16 mouse cellular contexts compared by ENCODE assay signal in the genomic region with DNA sequence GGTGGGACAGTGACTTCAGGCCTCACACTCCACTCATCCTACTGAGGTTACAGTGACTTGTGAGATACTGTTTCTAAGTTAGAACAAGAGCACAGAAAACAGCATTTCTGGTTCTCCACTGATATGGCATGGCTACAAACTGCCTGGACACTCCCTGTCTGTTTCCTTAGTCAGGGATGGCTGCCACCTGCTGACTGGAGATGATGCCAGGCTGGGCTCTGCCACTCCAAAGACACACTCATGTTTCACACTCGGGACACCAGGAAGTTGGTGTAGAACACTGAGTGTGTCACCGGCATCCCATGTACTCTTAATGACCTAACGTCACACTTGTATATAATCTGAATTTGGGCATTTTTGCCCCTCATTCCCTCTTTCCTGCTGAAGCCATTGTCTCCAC. TPM values are rescaled to one million over a fixed set of nuclear protein-coding genes. Genes with fewer than 3 reads are reported as not detected.
DNase-seq lines count a peak whose midpoint lies in the region; ATAC-seq and TF ChIP-seq lines count a peak whose summit lies in the region.
"Had no signal": no experiment of that assay in that cellular context is flagged by ENCODE, and none has a peak within 500 bp of the region (broad histone marks: within the 10 kb centered on the region; RNA-seq: fewer than 3 reads in every experiment).

No protein-coding gene starts in this region.

- no peak for DNase-seq in heart, postnatal 10 days
- DNase-seq in kidney, postnatal 14 days, result no peak
- DNase-seq in midbrain, postnatal 0 days (ENCODE audit: low spot score), result no peak
- DNase-seq in midbrain, embryonic 11.5 days (ENCODE audit: low spot score, missing footprints), result no peak
- DNase-seq in urinary bladder, postnatal 4 days (ENCODE audit: low spot score in 2 of 2), result no peak
- DNase-seq: embryo, embryonic 11 days; heart, postnatal 36 days; lung, postnatal 4 days; right cerebral cortex, postnatal 14 days; thymus, postnatal 14 days had no signal

- no peak overlapping the region for H3K4me2 ChIP-seq in heart, embryonic 13.5 days
- no peak overlapping the region for H3K4me2 ChIP-seq in kidney, embryonic 16.5 days (replicated peaks; ENCODE audit: low read depth, low read length)
- H3K4me2 ChIP-seq in midbrain, postnatal 0 days (ENCODE audit: low read depth, low read length, poor library complexity, severe bottlenecking), result no peak overlapping the region
- H3K4me2 ChIP-seq in midbrain, embryonic 11.5 days, result no peak overlapping the region
- H3K4me2 ChIP-seq: embryonic facial prominence, embryonic 15.5 days; limb, embryonic 13.5 days had no signal

- WGBS in heart, embryonic 13.5 days, result 74% methylated on average over 3 of the region's 3 CpGs
- WGBS in kidney, embryonic 16.5 days, result 68% methylated on average over 3 of the region's 3 CpGs
- 80% methylated on average over 3 of the region's 3 CpGs for WGBS in midbrain, postnatal 0 days
- 78% methylated on average over 3 of the region's 3 CpGs for WGBS in midbrain, embryonic 11.5 days

- no peak overlapping the region for H3K4me3 ChIP-seq in heart, embryonic 13.5 days
- no peak overlapping the region for H3K4me3 ChIP-seq in kidney, embryonic 16.5 days (ENCODE audit: low read length)
- H3K4me3 ChIP-seq in midbrain, postnatal 0 days (ENCODE audit: low read depth, low read length), result no peak overlapping the region
- H3K4me3 ChIP-seq in midbrain, embryonic 11.5 days (ENCODE audit: low read depth, low read length), result no peak overlapping the region
- H3K4me3 ChIP-seq: embryonic facial prominence, embryonic 15.5 days; limb, embryonic 13.5 days; midbrain, embryonic 10.5 days had no signal

- H3K27me3 ChIP-seq in heart, embryonic 13.5 days (replicated peaks), result no peaks in the 10 kb centered on the region
- H3K27me3 ChIP-seq in kidney, embryonic 16.5 days (ENCODE audit: insufficient read depth, low read length), result no peaks in the 10 kb centered on the region
- no peaks in the 10 kb centered on the region for H3K27me3 ChIP-seq in midbrain, postnatal 0 days (ENCODE audit: insufficient read depth, low read length)
- H3K27me3 ChIP-seq in midbrain, embryonic 11.5 days (ENCODE audit: control insufficient read depth, insufficient read depth, low read length), result no peaks in the 10 kb centered on the region
- H3K27me3 ChIP-seq: embryonic facial prominence, embryonic 15.5 days had no signal

- no peak overlapping the region for H3K9ac ChIP-seq in heart, embryonic 13.5 days
- H3K9ac ChIP-seq in kidney, embryonic 16.5 days (replicated peaks; ENCODE audit: low read length), result no peak overlapping the region
- H3K9ac ChIP-seq in midbrain, postnatal 0 days (replicated peaks; ENCODE audit: low read length, poor library complexity, severe bottlenecking), result no peak overlapping the region
- no peak overlapping the region for H3K9ac ChIP-seq in midbrain, embryonic 11.5 days (ENCODE audit: low read length)
- H3K9ac ChIP-seq: embryonic facial prominence, embryonic 15.5 days; limb, embryonic 13.5 days; liver, embryonic 14.5 days had no signal

- H3K9me3 ChIP-seq in heart, embryonic 13.5 days, result no peaks in the 10 kb centered on the region
- H3K9me3 ChIP-seq in kidney, embryonic 16.5 days (ENCODE audit: low read length), result no peaks in the 10 kb centered on the region
- no peaks in the 10 kb centered on the region for H3K9me3 ChIP-seq in midbrain, postnatal 0 days (ENCODE audit: low read length)
- H3K9me3 ChIP-seq in midbrain, embryonic 11.5 days (ENCODE audit: control insufficient read depth, low read length), result no peaks in the 10 kb centered on the region
- H3K9me3 ChIP-seq: embryonic facial prominence, embryonic 15.5 days; limb, embryonic 13.5 days; midbrain, embryonic 10.5 days had no signal

- intact Hi-C loops in heart, postnatal 10 days (cut with DNase I), result no loop called here

- peaks cover 93% of the 10 kb centered on the region for H3K4me1 ChIP-seq in heart, embryonic 13.5 days
- H3K4me1 ChIP-seq in kidney, embryonic 16.5 days (ENCODE audit: insufficient read depth, low read length), result peaks cover 57% of the 10 kb centered on the region
- H3K4me1 ChIP-seq in midbrain, postnatal 0 days (ENCODE audit: insufficient read depth, low read length), result no peaks in the 10 kb centered on the region
- H3K4me1 ChIP-seq in midbrain, embryonic 11.5 days (ENCODE audit: control insufficient read depth, insufficient read depth, low read length), result peaks cover 5% of the 10 kb centered on the region; the same call in 1 of the 2 replicates

- no peak for ATAC-seq in heart, embryonic 13.5 days (ENCODE audit: extremely low read depth, insufficient number of reproducible peaks, low FRiP score, low TSS enrichment)
- no peak for ATAC-seq in kidney, embryonic 16.5 days (ENCODE audit: low FRiP score, low TSS enrichment)
- ATAC-seq in midbrain, postnatal 0 days (ENCODE audit: low FRiP score), result no peak
- no peak for ATAC-seq in midbrain, embryonic 11.5 days (ENCODE audit: low FRiP score)

- no peaks in the 10 kb centered on the region for H3K36me3 ChIP-seq in heart, embryonic 13.5 days
- no peaks in the 10 kb centered on the region for H3K36me3 ChIP-seq in kidney, embryonic 16.5 days (ENCODE audit: insufficient read depth, low read length)
- H3K36me3 ChIP-seq in midbrain, postnatal 0 days (ENCODE audit: insufficient read depth, low read length), result no peaks in the 10 kb centered on the region
- no peaks in the 10 kb centered on the region for H3K36me3 ChIP-seq in midbrain, embryonic 11.5 days (ENCODE audit: control insufficient read depth, insufficient read depth, low read length)
- H3K36me3 ChIP-seq: embryonic facial prominence, embryonic 15.5 days; limb, embryonic 13.5 days; midbrain, embryonic 10.5 days had no signal

- peak; percentile 45 for TF ChIP-seq CTCF in midbrain, postnatal 0 days (IDR thresholded peaks at IDR 0.05)

- H3K27ac ChIP-seq in heart, embryonic 13.5 days (replicated peaks), result 0 out of 2 replicates have a peak overlapping the region, but pooled peaks have one; percentile 3
- peak overlapping the region; percentile 54; the same call in 1 of the 2 replicates for H3K27ac ChIP-seq in kidney, embryonic 16.5 days (ENCODE audit: low read length)
- no peak overlapping the region for H3K27ac ChIP-seq in midbrain, postnatal 0 days (ENCODE audit: low read depth, low read length)
- H3K27ac ChIP-seq in midbrain, embryonic 11.5 days (ENCODE audit: low read depth, low read length), result no peak overlapping the region
- H3K27ac ChIP-seq: embryonic facial prominence, embryonic 15.5 days; limb, embryonic 13.5 days; liver, embryonic 14.5 days; midbrain, embryonic 10.5 days had no signal

RNA-seq across cellular contexts. Expression of a gene that starts 22.3 kb away (rescaled TPM):
- polyA plus RNA-seq in heart, embryonic 13.5 days (2015; fragmentation: Nextera tagmentation; extraction: Ambion mirVana), result 19.7 and 20.2 TPM in 2 replicates
- total RNA-seq in heart, postnatal 10 days (2021), result 10 to 100 TPM; 52.7 to 67.3 TPM
- polyA plus RNA-seq in kidney, embryonic 16.5 days (2015; fragmentation: Nextera tagmentation; extraction: Ambion mirVana), result 18.1 and 18.3 TPM in 2 replicates
- 52.6 and 53.7 TPM in 2 replicates for total RNA-seq in midbrain, postnatal 0 days (2014; rRNA removed)
- polyA plus RNA-seq in midbrain, postnatal 0 days (2015; fragmentation: Nextera tagmentation; extraction: Ambion mirVana), result 8.8 and 10.1 TPM in 2 replicates
- 13.0 and 14.1 TPM in 2 replicates for polyA plus RNA-seq in midbrain, embryonic 11.5 days (2014; fragmentation: Nextera tagmentation; extraction: Ambion mirVana)

Comparison
In these comparisons a context has a peak if more than half of its experiments do, and no peak if none do; other contexts are left out.
1. H3K27ac ChIP-seq: peak in heart, embryonic 13.5 days (single experiment) and kidney, embryonic 16.5 days (single experiment); none in midbrain, postnatal 0 days (single experiment) and midbrain, embryonic 11.5 days (single experiment).